Mouse (Mus musculus): ENCODE data around the gene Tm9sf2. TPM values are rescaled to one million over a fixed set of nuclear protein-coding genes. Genes with fewer than 3 reads are reported as not detected.

Tm9sf2 gene
- polyA plus RNA-seq, 1 experiment from 2014 or later: 127 TPM

DNA sequence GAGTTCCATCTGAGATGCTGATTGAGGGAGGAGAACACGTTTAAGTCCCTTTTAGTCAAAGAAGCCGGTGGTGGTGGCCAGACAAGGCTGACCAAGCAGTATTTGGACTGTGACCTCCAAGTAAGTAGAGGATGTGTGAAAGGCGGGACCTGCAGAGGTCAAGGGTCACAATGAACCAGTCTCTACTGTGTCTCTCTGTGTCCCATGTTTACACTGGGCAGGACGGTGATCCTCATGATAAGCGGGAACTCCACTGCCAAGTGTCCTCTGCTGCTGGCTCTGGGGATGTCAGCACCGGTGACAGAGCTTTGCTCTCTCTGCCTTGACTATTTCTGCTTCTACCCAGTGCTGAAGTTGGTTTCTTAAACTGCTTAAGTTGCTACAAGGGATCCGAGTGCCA is 64.2 kb downstream of the Tm9sf2 start:
- no peak for DNase-seq (ENCODE audit: low spot score)

DNA sequence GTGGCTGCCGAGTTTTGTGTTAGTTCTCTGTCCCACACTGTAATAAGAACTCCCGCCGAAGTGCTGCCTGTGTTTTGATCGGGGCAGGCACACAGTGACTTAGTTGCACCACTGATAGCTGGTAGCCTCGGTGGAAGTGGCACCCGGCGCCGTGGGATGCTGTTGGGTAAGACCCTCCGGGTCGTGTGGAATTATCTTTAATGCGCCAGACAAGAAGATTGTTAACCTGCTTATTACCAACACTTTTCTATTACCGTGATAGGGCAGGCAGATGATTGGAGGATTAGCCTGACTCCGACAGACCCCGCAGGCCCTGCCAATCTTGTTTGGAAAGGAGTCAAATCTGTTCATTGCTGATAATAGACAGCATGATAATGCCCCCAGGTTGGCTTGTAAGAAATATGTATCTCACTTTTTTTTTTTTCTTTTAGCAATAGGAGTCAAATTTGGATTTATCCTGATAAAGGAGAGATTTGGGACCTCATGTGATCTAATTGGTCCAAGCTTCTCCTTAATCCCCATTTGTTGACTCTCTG is 69.5 kb downstream of the Tm9sf2 start:
- DNase-seq (ENCODE audit: low spot score): no peak

GRCm38 (mm10) chr14:122179262-122179661 is 72.4 kb downstream of the Tm9sf2 start:
- no peak for DNase-seq (ENCODE audit: low spot score)

DNA sequence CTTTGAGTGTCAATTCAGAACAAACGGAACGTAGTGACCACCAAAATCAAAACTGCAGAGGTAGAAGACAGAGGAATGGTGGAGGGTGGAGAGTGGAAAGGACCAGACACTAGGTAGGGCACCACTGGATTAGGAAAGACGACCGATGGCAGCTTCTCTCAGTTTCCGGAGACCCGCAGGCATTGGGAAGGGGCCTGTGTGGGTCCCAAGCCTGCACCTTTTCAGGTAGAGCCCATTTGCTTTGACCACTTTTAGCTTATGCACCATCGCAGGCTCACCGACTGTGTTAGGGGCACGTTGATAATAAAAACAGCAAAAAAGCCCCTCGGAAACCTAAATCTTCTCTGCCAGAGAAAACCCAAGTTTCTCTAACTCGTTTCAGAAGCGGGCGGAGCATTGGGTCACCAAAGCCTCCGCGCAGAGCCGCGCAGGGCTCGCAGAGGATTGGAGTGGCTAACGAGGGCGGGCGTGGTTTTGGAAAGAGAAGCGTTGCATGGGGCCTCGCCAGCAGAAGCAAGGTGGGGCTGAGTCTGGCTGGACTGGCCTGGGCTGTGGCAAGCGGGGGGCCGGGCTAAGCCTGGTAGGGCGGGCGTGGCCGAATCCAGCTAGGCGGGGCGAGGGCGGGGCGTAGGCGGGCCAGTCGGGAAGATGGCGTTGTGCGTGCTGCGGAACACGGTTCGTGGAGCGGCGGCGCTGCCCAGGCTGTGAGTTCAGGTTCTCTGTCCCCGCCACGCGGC is 74.4 kb downstream of the Tm9sf2 start, which contains the start of gene Clybl:
Clybl (plus strand) TSS at position 627 of the 737 bp plus-strand sequence.
- peak; percentile 74 for DNase-seq (ENCODE audit: low spot score)

DNA sequence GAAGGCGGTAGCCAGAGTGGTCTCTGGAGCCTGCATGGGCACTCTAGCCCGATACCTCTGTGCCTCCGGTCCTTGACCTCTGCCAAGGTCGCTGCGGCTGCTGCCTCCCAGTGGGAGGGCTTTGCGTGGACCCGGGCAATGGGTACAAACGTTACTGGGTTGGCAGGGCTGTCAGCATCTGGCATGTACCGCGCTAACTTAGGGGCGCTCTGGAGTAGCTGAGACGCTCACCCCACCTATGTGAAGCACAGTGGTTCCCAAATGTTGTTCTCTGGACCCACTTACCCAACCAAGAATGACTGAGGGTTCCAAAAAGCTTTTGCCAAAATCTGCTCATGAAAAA is 74.9 kb downstream of the Tm9sf2 start:
- no peak for DNase-seq (ENCODE audit: low spot score)

DNA sequence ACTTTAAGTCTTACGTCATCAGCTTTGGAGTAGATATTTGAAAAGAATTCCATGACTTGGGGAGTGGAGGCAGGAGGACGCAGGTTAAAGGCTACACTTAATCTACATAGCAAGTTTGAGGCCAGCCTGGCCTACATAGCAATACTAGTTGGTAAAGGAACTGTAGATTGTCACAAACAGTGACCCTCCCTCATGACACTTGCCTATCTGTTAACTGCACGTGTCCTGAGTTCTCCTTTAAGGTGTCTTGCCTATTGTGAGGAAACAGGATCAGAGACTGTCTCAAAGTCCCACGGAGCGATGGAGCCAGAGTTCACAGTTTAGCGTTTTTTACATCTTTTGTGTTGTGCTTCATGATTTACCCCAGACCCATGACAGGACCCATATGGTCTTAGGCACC is 75.4 kb downstream of the Tm9sf2 start:
- DNase-seq (ENCODE audit: low spot score): no peak

GRCm38 (mm10) chr14:122183974-122184373 is 77.1 kb downstream of the Tm9sf2 start:
- DNase-seq (ENCODE audit: low spot score): no peak

- no peak for DNase-seq (ENCODE audit: low spot score)
These were observed 81.4 kb downstream of the Tm9sf2 start for GRCm38 (mm10) chr14:122188250-122188649.

- DNase-seq (ENCODE audit: low spot score): no peak
These were observed 83.1 kb downstream of the Tm9sf2 start for GRCm38 (mm10) chr14:122189901-122190300.

GRCm38 (mm10) chr14:122190527-122190926 is 83.7 kb downstream of the Tm9sf2 start:
- no peak for DNase-seq (ENCODE audit: low spot score)

DNA sequence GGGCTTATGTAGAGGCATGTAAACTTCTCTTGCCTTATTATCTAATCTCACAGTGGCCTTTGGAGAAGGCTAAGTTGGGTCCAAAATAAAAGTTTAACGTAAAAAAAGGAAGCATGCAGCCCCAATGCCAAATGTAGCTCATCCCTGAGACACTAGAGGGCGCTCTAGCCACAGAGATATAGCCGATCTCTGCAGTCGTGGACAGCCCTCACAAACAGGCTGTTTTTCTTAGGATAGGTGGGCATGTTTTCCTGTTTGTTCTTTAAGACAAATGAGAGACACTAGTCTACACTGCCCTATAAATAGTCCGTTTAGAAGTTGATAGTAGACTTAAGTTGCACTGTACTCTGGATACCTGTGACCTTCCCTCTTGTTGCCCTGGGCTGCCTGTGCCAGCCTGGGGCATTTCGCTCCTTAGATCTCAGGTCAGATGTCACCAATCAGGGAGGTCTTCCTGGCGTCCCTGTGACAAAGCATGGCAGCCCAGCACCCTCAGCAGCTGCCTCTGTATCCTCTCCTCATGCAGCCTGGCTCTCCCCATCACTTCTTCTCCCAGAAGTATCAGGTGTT is 84.2 kb downstream of the Tm9sf2 start:
- peak; percentile 76 for DNase-seq (ENCODE audit: low spot score)

GRCm38 (mm10) chr14:122194630-122195029 is 87.8 kb downstream of the Tm9sf2 start:
- DNase-seq (ENCODE audit: low spot score): no peak

- no peak for DNase-seq (ENCODE audit: low spot score)
These were observed 90.0 kb downstream of the Tm9sf2 start for GRCm38 (mm10) chr14:122196851-122197250.

DNA sequence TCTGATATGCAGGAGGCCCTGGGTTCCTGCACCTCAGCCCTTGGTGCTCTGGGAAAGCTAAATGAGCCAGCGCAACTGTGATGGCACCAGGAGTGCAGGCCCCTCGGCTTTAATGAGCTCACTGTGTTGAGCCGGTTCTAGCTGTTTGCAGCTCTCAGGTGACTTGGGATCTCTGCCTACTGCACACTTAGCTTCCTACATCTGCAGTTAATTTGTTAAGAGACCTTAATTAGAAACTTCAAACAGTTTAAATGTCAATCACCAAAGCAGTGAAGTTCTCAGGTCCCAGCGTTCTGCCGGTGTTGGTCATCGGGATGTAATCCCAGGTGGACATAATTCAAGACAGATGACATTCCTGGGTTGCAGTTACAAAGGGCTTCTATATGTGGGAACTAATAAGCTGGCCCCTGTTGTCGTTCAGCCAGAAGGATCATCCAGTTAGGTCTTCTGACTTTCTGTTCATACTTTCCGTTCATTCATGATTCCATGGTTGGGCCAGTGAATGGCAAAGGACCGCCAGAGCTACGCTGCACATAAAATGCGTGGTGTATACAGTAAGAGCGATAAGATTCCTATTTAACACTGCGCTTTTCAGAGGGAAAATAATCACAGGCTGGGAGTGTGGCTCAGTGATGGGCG is 93.5 kb downstream of the Tm9sf2 start:
- DNase-seq (ENCODE audit: low spot score): no peak

DNA sequence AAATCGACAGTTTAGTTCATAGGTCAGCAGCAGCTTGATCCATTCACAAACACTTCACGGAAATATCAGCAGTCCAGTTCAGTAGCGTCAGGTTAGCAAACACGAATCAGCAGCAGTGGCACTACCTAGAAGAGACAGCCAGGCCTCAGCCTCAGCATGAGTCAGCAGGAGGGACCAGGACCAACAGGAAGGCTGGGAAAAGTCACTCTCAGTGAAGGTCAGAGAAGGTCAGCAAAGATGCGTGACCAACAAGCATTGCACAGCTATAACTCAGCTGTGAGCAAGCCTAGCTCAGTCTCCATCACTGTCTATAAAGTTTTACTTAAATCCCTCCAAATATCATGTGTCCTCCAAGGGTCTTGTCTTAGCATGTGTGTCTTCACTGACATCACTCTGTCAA is 102.3 kb downstream of the Tm9sf2 start:
- DNase-seq (ENCODE audit: low spot score): no peak

Other genes with a start within 250 kb of the Tm9sf2 start
- 90.1 and 102 TPM in 2 replicates for gene Ubac2, start 228.4 kb upstream of the Tm9sf2 start, polyA plus RNA-seq (2015; fragmentation: Nextera tagmentation; extraction: Ambion mirVana)
- 5.5 and 6.3 TPM in 2 replicates for gene Gpr18, start 191.3 kb upstream of the Tm9sf2 start, polyA plus RNA-seq (2015; fragmentation: Nextera tagmentation; extraction: Ambion mirVana)
- 12.5 and 13.4 TPM in 2 replicates for gene Gpr183, start 141.8 kb upstream of the Tm9sf2 start, polyA plus RNA-seq (2015; fragmentation: Nextera tagmentation; extraction: Ambion mirVana)
- gene Timm8a2, start 72.4 kb upstream of the Tm9sf2 start, polyA plus RNA-seq (2015; fragmentation: Nextera tagmentation; extraction: Ambion mirVana): 0.21 TPM in 1 of 2 replicates, not detected in the other
- 8.8 and 9.4 TPM in 2 replicates for gene Clybl, start 74.7 kb downstream of the Tm9sf2 start, polyA plus RNA-seq (2015; fragmentation: Nextera tagmentation; extraction: Ambion mirVana)